Mouse (Mus musculus) left cerebral cortex, postnatal 10 days (tissue): ENCODE measurements around the gene Nap1l4. TPM values are rescaled to one million over a fixed set of nuclear protein-coding genes. Genes with fewer than 3 reads are reported as not detected.
"Not testable (repeated sequence)": the region's sequence is repeated elsewhere in the genome, so short reads cannot be mapped to it uniquely, and the experiment has no call there.

Experiments used
- DNase-seq, 2 experiments: peaks; one replicate each; pipeline ENCODE4 v3.0.0; 2021 to 2022; ENCODE audit warnings: low spot score in 2 of 2, mixed read lengths in 1 of 2; ENCODE audit errors: extremely low spot score in 1 of 2
- intact Hi-C: fragments of 180-260 bp; cut with DNase I; formaldehyde crosslinking; loops from one replicate; pipeline ENCODE4 v1.15.1; 2025
- total RNA-seq, 2 experiments: library from RNA; stranded (reverse); gene quantifications; 2 replicates each; pipeline ENCODE4 v1.2.3; 2021

Gene Nap1l4
- 100 to 1,000 TPM; 142 to 147 TPM for total RNA-seq

DNA sequence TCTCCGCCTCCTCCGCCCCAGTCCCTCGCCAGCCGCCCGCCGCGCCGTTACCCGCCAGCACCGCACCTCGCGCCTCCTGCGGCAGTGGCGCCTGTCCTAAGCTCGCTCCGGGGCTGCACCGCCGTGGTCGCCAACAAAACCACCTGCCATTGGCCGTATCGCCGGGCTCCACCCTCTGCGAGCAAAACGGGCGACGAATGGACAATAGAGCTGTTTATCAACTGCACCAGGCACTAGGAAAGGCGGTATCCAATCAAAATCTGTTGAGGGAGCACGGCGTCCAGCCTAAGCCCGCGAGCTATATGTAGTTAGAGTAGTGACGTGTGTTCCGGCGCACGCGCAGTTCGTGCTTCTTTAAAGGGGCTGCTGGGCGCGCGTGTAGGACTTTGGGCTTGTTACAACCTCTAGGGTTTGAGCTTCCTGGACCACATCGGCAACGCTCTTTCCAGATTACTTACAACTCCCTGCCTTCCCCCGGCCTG, at the start of gene Nap1l4:
Nap1l4 (minus strand) TSS at position 131 of the 482 bp plus-strand sequence.
- intact Hi-C loops = no loop called here

DNA sequence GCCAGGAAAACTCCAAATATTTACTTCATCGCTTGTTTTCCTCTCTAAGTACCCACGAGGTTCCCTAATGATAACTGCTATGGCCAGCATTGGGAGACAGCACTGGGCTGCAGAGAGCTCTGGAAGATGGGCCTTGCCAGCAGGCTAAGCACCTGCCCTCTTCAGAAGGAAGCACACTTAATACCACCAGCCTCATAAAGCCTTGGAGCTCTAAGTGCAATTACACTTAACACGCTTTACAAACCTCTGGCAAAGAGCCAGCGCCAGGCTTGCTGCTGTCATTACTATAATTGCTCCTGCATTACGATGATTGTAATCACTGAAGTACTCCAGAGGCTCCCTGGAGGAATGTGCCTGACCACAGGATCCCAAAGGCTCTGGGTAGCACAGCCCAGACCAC, 46.0 kb upstream of the Nap1l4 start:
- intact Hi-C loops = no loop called here
- DNase-seq = no peak

More for the DNA sequence above, at the start of gene Nap1l4:
- peak; percentile 96 to 100 for DNase-seq

DNA sequence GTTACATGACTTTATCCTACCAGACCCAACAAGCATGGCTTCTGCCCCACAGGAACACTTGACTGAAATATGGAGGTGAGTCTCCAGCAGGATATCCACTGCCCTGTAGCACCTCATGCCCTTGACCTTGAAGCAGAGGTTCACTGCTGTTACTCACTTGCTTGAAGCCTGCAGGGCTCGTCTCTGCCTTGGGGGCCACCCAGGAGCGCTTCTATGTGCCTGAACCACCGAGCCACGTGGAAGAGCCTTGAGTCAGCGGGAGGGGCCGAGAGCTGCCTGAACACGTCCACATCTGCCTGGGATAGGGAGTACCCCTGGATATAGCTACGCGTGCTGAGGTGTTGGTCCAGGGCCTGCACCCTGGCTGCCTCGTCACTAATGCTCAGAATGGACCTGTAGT, 43.3 kb upstream of the Nap1l4 start:
- no peak for DNase-seq
- intact Hi-C loops = no loop called here

DNA sequence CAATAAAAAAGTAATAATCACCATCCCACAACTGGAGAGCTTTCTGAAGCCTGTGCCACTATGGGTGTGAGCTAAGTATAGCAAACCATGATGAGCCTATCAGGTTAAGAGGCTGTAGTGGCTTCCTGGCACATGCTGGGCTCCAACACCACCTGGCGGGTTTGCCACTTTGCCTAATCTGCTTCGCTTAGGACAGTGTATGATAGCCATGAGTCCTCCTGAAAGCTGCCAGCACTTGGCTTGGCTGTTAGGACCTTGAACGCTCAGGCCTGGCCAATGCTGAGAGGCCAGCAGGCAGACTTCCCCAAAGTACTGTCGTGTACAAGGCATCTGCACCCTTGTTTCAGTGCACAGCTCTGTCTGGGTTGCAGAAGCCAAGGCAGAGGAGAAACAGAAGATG, 39.1 kb upstream of the Nap1l4 start:
- intact Hi-C loops = no loop called here
- no peak for DNase-seq

DNA sequence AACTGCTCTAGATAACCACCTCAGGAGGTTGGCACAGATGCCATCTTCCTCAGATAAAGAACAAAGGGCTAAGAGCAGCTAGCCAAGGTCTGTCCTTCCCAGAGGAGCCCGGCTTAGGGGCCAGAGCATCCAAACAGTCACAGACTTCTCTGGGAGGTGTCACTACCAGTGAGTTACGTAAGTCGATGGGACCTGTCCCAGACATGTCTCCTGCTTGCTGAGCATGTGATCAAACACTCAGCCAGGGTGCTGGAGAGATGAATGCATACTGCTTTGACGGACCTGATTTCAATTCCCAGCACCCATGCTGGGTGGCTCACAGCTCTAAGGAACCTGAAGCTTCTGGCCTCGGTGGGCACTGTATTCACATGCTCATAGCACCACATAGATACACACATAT, 38.7 kb upstream of the Nap1l4 start:
- intact Hi-C loops = no loop called here
- no peak for DNase-seq

DNA sequence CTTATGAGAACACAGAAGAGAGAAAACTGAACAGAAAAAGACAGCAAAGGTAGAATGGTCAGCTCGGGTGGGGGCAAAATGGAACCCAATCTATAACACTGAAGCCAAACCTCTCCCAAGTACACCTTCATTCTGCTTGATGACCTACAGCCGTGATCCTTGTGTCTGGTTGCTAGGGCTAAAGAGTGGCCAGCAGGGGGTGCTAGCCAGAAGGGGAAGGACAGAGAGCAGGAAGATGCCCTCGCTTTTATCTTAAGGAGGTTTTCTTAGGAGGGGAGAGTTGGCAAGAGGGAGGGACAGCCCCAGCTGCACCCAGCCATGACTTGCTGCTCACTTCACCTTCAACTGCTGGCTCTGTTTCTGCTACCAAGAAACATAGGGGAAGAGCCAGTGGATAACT, 35.0 kb upstream of the Nap1l4 start:
- intact Hi-C loops = loop anchor here (5.0 kb wide), 1 partner anchor 108 kb away; no protein-coding TSS in a partner anchor

DNA sequence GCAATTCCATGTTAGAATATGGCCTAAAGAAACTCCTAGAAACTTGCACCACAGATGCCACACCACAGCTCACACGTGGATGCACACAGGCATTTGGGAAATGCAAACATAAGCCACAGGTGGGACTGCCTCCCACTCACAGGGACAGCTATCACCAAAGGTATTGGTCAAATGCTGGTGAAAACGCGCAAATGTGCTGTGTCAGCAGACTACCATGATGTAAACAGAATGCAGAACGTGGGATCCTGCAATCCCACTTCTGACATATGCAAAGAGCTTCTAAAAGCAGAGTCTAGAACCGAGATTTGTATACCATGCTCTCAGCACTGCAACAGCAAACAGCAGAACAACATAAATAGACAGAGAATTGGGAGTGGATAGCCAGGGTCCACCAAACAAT, 34.1 kb upstream of the Nap1l4 start:
- intact Hi-C loops = loop anchor here (5.0 kb wide), 1 partner anchor 109 kb away; no protein-coding TSS in a partner anchor
- DNase-seq = no peak

More for the DNA sequence above, 35.0 kb upstream of the Nap1l4 start:
- peak in 1 of 2 experiments; percentile 75 for DNase-seq

DNA sequence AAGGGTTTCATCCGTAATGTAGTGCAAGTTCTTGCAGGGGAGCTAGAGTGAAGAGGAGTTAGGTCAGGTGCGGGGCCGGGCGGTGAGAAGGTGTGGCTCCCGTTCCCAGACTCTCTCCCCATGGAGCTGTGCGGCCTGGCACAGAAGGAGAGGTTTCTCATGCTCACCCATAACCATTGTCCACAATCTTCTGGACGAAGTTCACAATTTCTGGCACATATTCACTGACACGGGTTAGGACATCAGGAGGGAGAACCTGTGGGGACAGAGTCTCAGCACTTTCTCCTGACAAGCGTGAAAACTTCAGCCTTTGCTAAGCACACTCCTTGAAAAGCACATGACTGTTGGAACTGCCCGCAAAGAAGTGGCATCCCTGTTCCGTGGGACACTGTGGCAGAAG, 26.8 kb upstream of the Nap1l4 start:
- intact Hi-C loops = no loop called here
- DNase-seq = no peak

DNA sequence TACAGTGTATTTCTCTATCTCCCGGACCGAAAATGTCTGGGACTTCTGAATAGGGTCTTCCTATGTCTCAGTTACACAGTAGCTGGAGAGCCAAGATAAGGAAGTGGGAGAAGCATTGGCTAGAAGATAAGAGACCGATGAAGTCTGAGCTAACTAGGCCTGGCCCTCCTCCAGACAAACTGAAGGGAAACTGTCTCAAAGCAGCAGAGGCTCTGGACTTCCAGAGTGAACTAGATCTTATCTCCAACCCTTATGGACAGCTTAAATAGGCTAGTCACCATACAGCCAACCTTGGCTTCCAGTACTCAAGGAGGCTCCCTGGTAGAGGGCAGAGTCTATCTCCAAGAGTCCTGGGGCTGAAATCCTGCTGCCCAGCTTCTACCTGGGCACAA, 16.7 kb upstream of the Nap1l4 start:
- intact Hi-C loops = no loop called here
- no peak for DNase-seq

DNA sequence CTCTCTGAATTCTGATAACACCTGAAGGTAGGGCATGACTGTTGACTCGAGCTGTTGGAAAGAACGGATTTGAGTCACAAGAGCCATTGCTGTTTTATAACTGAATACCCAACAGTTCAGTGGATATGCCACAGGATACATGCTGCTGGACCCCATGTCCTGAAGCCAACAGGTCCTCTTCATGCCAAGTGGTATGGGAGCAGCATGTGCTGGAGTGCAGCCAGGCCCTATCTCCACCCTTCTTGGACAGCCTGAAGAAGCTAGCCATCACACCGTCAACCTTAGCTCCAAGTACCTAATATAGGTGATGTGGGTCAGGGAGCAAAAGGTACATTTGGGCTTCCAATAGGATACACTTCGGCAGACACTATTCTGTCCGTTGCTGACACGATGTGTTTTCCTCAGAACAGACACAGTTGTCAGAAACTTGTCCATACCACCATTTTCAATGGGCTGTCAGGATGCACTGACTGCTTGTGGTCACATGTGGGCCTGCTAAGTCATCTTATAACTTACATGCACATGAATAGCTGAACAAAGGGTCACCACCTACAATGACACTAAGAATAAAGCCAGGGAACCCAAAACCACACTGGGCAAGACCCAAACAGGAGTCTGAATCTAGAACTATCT, 16.2 kb upstream of the Nap1l4 start:
- no peak for DNase-seq
- intact Hi-C loops = no loop called here

DNA sequence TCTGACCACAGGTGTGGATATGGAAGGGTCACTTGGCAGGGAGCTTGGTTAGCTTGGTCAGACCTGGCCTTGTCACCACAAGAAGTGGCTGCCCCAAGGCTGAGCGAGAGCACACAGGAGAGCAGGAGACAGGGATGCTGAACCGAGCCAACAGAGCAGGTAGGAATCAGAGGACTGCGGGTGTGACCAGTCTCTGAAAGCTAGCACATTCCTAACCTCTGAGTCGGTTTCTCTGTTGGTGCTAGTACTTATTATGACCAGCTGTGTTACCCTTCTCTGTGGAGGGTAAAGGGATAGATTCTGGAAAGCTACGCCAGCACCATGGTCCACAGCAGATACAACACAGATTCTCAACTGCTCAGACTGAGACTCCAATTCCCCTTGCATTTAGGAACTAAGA, 14.9 kb upstream of the Nap1l4 start:
- no peak for DNase-seq
- intact Hi-C loops = no loop called here

DNA sequence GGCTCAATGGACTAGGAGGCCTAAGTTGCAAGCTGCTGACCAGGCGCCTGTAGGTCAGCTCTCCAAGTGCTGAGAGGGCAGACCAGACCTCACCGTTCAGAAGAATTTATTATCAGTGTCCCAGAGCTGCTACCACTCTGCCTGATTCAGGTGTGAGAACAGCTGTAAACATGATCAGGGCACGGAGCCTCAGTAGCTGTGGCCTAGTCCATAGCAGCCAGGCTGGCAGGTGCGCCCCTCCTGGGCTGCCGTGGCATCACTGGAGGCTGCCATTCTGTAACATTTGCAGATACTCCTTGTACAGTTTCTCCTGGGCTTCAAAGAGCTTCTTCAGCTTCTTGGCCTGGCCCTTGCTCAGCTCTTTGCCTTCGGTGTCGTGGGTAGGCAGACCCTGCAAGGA, 8.7 kb upstream of the Nap1l4 start:
- intact Hi-C loops = no loop called here
- no peak for DNase-seq

DNA sequence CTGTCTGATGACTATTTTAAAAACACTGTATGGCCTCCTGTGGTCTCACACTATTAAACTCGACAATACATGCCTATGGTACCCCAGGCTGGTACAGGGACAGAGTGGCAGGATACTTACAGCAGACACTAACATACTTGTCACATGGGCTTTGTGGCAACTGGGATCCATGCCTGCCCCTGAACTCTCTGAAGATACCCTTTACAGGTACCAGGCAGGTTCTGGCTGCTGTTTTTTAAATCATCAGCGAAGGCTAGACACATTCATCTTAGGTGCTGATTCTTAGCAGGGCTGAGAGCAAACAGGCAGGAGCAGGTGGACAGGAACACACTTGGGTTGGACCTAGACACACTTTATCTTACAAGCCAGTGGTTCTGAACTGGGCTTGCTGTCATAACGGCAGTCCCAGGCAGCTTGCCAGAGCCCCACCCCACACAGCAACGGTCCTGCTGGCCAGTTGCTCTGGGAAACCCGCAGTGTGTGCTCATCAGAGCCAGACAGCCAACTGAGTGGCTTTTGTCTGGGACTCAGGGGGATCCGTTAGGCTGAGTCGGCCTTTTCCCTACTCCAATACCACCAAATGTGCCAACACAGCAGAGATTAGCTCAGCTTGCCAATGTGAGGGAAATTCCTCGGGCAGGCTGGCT, 8.2 kb upstream of the Nap1l4 start:
- peak; percentile 25 to 64 for DNase-seq
- intact Hi-C loops = no loop called here

DNA sequence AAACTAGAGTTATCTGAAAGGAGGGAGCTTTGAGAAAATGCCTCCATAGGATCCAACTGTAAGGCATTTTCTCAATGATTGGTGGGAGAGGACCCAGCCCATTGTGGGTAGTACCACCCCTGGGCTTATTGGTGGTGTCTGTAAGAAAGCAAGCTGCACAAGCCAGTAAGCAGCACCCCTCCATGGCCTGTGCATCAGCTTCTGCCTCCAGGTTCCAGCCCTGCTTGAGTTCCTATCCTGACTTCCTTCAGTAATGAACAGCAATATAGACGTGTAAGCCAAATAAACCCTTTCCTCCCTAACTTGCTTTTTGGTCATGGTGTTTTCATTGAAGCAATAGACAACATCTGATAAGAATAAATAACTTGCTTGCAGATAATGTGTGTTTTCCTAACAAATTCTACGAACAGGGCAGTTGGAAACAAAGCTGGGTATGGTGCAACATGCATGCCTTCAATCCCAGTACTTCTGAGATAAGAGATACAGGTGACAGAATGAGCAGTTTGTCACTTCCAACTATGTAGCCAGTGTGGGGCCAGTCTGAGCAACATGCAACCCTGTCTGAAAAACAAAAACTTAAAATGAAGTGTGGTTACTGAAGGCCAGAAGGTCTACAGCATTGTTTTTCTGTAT, 798 bp upstream of the Nap1l4 start:
- intact Hi-C loops = no loop called here
- no peak for DNase-seq

DNA sequence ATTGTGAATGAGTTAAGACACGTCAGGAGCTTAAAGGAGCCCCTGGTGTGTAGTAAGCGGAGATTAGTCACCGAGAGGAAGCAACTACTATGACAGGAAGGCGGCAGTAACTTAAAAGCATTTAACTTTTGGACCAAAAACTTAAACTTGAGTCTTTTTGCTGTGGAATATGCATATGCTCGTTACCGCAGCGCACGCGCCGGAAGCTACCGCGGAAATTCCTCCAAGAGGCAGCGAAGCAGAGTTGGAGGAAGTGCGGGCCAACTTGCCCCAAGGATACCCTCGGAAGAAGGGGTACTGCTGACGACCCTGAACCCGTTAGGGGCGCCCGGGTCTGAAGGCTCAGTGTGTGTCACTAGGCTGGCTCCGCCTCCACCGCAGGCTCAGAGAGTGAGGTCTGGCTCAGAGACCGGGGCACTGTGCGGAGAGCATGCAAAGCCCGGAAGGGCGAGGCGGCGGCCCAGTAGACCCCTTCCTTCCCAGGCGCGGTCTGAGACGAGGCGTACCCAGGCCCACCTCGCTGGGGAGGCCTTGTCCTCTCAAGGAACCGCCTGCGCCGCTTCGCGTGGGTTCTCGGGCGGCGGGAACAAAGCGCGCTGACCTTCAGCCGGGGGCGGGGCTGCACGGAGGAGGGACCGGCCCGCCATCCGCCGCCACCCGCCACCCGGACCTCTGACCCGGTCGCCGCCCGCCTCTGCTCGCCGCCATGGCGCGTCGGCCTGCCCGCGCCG, 510 bp downstream of the Nap1l4 start:
- intact Hi-C loops = no loop called here
- DNase-seq = peak in 1 of 2 experiments; percentile 23

DNA sequence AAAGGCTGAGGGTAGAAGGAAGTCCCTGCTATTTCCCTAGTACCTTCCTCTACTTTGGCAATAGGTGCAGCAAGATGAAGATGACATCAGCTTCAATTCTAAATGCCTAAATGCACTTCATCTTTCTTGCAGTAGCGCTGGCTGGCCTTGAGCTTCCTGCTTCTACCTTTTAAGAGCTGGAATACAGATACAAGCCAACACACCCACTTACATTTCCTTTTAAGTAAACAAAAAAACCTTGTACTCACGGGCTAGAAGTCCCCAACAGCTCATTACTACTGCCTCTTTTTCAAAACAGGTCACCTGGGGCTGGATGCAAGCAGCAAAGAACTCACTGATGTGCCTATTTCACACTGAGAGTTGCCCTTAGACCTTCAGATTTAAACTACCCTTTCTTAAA, 2.4 kb downstream of the Nap1l4 start:
- intact Hi-C loops = no loop called here
- DNase-seq = no peak

DNA sequence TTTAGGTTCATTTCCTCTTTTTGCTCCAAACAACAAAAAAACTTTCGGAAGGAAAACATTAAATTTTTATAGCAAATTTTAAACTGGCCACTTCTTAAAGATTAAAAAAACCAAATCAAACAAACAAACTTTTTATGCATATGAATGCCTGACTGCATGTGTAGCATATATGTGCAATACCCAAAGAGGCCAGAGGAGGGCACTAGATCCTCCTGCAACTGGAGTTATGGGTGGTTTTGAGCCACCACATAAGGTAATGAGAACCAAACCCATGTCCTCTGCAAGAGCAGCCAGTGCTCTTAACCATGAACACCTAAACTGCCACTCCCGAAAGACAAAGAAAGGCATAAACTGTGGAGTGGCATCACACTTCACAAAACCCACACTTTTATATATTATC, 4.5 kb downstream of the Nap1l4 start:
- no peak for DNase-seq

DNA sequence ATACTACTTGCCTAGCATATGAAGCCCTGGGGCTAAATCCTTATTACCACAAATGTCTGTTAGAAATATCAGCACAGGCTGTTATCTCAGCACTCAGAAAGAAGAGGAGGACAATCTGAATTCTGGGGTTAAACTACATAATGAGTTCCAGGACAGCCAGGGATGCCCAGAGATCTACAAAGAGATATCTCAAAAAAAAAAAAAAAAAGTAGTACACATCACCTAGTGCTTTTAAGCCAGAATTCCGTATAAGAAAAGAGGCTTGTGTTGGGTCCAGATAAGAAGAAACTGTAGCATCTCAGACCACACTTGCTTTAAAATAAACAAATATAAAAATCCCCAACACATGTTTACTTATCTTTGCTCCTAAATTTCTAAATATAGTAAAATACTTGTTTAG, 10.2 kb downstream of the Nap1l4 start:
- intact Hi-C loops = no loop called here
- DNase-seq = no peak

More for the DNA sequence above, 4.5 kb downstream of the Nap1l4 start:
- intact Hi-C loops = no loop called here

DNA sequence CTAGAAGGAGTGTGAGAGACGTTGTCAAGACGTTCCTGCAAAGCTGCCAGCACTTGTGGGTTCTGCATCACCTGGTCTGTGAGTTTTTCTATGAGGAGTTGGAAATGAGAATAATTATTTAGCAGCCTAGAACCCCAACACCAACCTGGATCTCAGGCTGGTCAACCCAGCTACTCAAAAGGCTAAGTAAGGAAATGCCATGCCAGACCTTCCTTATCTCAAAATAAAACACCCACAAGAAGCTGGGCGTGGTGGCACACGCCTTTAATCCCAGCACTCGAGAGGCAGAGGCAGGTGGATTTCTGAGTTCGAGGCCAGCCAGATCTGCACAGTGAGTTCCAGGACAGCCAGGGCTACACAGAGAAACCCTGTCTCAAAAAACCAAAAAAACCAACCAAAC, 10.7 kb downstream of the Nap1l4 start:
- intact Hi-C loops = not testable (repeated sequence)

More for the DNA sequence above, 10.7 kb downstream of the Nap1l4 start:
- not testable (repeated sequence) for DNase-seq
